Mouse (Mus musculus) small intestine, adult 2 months (tissue): ENCODE measurements around the gene Etv3. TPM values are rescaled to one million over a fixed set of nuclear protein-coding genes. Genes with fewer than 3 reads are reported as not detected.

Source experiments
- H3K27ac ChIP-seq: fragments of 200-500 bp; 2 replicates; pipeline ENCODE4 v1.5.1; 2012; ENCODE audit warnings: low read depth, low read length, control low read depth, inconsistent platforms; ENCODE audit not compliant: insufficient read depth
- H3K27me3 ChIP-seq: fragments of 200-500 bp; 2 replicates; pipeline ENCODE4 v1.6.1; 2012; ENCODE audit warnings: mild to moderate bottlenecking, moderate library complexity, low read length, inconsistent platforms; ENCODE audit not compliant: control insufficient read depth, insufficient read depth
- H3K36me3 ChIP-seq: fragments of 200-500 bp; 2 replicates; pipeline ENCODE4 v1.6.1; 2012; ENCODE audit warnings: mild to moderate bottlenecking, low read length, control low read depth, inconsistent platforms; ENCODE audit not compliant: control insufficient read depth, insufficient read depth
- H3K4me1 ChIP-seq: fragments of 200-500 bp; 2 replicates; pipeline ENCODE4 v1.6.1; 2012; ENCODE audit warnings: low read length, inconsistent platforms, mixed read lengths; ENCODE audit not compliant: control insufficient read depth, insufficient read depth, insufficient read length
- H3K4me3 ChIP-seq: fragments of 200-500 bp; 2 replicates; pipeline ENCODE4 v1.5.1; 2012; ENCODE audit warnings: low read depth, mild to moderate bottlenecking, control low read depth, inconsistent platforms, low read length, moderate library complexity
- CTCF ChIP-seq: fragments of 200-500 bp; IDR thresholded peaks from 2 replicates; pipeline ENCODE4 v1.5.1; 2012; ENCODE audit warnings: low read depth, mild to moderate bottlenecking, control low read depth, inconsistent platforms, low read length, moderate library complexity, mixed read lengths; ENCODE audit not compliant: insufficient replicate concordance, insufficient read length; ENCODE audit errors: extremely low read depth
- POLR2A ChIP-seq: fragments of 200-500 bp; IDR thresholded peaks from 2 replicates; pipeline ENCODE4 v1.6.1; 2012; ENCODE audit warnings: low read depth, mild to moderate bottlenecking, control low read depth, inconsistent platforms, low read length, moderate library complexity
- WGBS: fragments of 180-500 bp; shearing (Covaris S2); methylation state at CpG from one replicate; pipeline ENCODE4 v1.1.7; 2018; 5-methylcytosine and 5-hydroxymethylcytosine counted together
- polyA plus RNA-seq: library from polyadenylated mRNA; depleted of rRNA; stranded (reverse); fragments of >200 nt; gene quantifications from 2 replicates; pipeline ENCODE4 v1.2.3, GENCODE M21; 2012

Gene Etv3
- polyA plus RNA-seq, 1 experiment = 19.9 TPM

DNA sequence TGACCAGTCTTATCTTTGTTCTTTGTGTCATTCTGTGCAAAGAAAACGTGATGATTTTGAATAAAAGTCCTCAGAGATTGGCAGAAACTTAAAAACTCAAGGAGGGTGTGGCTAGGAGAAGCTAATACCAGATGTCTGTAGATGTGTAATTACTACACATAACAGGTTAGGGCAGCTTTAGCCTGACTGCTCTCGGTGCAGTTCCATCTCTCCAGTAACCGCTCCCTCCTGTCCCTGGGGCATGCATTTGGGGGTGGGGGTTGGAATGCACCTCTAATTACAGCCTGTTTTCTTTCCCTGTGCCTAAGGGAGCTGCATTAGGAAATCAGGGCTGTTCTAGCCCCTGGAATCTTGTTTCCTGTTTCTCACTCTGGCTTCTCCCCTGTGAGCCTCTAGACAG is 5.0 kb downstream of the Etv3 start:
- TF ChIP-seq POLR2A (no peak), CTCF (no peak)
- WGBS = 70% methylated on average over 3 of the region's 3 CpGs
- peaks cover 60% of the 10 kb centered on the region for H3K36me3 ChIP-seq

DNA sequence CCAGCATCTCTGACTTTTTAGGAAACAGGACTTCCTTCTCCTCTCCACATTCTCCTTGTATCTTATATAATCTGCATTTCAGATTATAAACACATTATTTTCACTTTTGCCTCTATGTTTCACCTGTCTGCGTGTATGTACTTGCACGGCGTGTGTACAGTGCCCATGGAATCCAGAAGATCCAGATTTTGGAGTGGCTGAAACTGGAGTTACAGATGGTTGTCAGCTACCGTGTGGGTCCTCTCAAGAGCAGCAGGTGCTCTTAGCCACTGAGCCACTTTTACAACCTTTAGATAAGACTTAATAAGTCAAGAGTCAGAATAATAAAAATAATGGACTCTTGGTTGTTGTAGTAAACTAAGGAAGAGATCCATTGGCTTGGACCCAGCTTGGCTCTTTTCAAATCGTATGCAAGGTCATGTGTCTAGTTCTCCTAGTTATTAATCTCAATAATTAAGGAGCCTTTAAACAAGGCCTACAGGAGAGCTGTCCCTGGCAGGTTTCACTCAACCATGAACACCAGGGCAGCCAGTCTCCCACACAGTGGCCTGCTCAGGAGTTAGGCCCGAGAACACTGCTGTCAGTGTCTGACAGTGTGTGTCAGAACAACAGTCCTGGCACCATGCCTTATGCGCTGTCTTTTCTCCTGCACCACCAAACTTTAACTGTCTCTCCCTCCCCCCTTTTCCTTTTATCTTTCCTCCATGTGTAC is 8.6 kb downstream of the Etv3 start:
- TF ChIP-seq CTCF (no peak), POLR2A (no peak)
- 27% methylated on average over 7 of the region's 7 CpGs for WGBS
- Histone ChIP-seq H3K27ac (peak overlapping the region; percentile 65), H3K27me3 (no peaks in the 10 kb centered on the region), H3K36me3 (peaks cover 75% of the 10 kb centered on the region), H3K4me3 (no peak overlapping the region), H3K4me1 (peaks cover 29% of the 10 kb centered on the region; the same call in 1 of the 2 replicates)

More for the DNA sequence above, 5.0 kb downstream of the Etv3 start:
- no peak overlapping the region for H3K4me3 ChIP-seq
- no peaks in the 10 kb centered on the region for H3K27me3 ChIP-seq
- peaks cover 22% of the 10 kb centered on the region; the same call in 1 of the 2 replicates for H3K4me1 ChIP-seq
- H3K27ac ChIP-seq = no peak overlapping the region

DNA sequence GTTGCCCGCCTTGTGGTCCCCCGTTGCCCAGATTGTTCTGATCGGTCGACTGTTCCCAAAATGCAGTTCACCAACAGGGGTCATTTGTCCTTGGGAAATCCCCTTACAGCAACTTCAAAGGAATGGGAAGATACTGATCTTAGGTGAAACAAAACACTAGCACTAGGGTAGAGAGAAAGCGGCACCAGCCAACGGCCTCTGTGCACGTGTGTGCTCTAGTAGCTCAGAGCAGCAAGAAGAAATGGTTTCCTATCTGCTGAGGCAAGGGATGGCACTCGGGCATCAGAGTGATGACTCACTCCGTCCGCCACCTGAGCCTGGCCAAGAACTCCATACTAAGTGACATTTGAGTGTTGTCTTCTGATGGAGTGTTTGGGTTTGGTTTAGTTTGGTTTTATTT is 12.8 kb downstream of the Etv3 start:
- Histone ChIP-seq H3K4me3 (no peak overlapping the region), H3K4me1 (peaks cover 30% of the 10 kb centered on the region; the same call in 1 of the 2 replicates), H3K27ac (no peak overlapping the region), H3K27me3 (no peaks in the 10 kb centered on the region), H3K36me3 (peaks cover 57% of the 10 kb centered on the region)
- 57% methylated on average over 10 of the region's 10 CpGs for WGBS
- no peak for TF ChIP-seq CTCF
- no peak for TF ChIP-seq POLR2A

DNA sequence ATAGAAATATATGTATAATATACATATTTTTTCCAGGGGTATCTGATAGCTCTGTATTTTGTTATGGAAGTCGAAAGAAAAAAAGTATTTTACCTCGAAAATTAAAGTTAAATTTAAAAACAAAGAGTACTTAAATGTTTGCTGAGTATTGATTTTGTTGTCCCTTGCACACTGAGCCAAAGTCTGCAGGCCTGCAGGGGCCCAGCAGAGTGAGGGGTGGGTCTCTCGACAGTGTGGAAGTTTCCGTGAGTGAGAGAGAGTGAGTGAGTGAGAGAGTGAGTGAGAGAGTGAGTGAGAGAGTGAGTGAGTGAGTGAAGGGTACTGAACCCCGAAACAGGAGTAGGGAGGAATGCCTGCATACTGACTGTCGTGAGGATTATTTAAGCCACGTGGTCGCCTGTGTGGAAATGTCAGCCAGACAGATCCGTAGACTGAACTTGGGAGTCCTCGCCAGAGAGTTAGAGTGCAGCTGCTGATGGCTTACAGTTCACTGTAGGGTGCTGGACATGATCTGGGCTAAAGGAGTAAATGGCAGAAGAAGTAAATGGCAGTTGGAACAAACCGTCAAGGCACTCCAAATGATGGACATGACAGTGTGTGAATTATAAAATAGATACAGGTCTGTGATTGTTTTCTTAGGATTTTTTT is 14.9 kb downstream of the Etv3 start:
- Histone ChIP-seq H3K27ac (no peak overlapping the region), H3K4me1 (peaks cover 29% of the 10 kb centered on the region; the same call in 1 of the 2 replicates), H3K4me3 (no peak overlapping the region), H3K27me3 (no peaks in the 10 kb centered on the region), H3K36me3 (peaks cover 43% of the 10 kb centered on the region)
- TF ChIP-seq CTCF = no peak
- 79% methylated on average over 11 of the region's 11 CpGs for WGBS

GRCm38 (mm10) chr3:87540714-87541113 is 15.5 kb downstream of the Etv3 start:
- Histone ChIP-seq H3K27me3 (no peaks in the 10 kb centered on the region), H3K4me3 (no peak overlapping the region), H3K36me3 (peaks cover 37% of the 10 kb centered on the region), H3K4me1 (peaks cover 26% of the 10 kb centered on the region; the same call in 1 of the 2 replicates), H3K27ac (no peak overlapping the region)
- 69% methylated on average over 8 of the region's 8 CpGs for WGBS
- no peak for TF ChIP-seq POLR2A

GRCm38 (mm10) chr3:87542481-87543215 is 17.4 kb downstream of the Etv3 start:
- Histone ChIP-seq H3K4me3 (no peak overlapping the region), H3K27me3 (no peaks in the 10 kb centered on the region), H3K36me3 (peaks cover 20% of the 10 kb centered on the region), H3K4me1 (peaks cover 15% of the 10 kb centered on the region; the same call in 1 of the 2 replicates), H3K27ac (no peak overlapping the region)
- WGBS = 82% methylated on average over 7 of the region's 7 CpGs
- TF ChIP-seq POLR2A (no peak), CTCF (no peak)

- Histone ChIP-seq H3K4me3 (no peak overlapping the region), H3K4me1 (peaks cover 12% of the 10 kb centered on the region; the same call in 1 of the 2 replicates), H3K27ac (no peak overlapping the region), H3K36me3 (peaks cover 3% of the 10 kb centered on the region; the same call in 1 of the 2 replicates), H3K27me3 (0 out of 2 replicates have a peak, but pooled peaks cover 4% of the 10 kb centered on the region)
- WGBS = 95% methylated on average over 3 of the region's 3 CpGs
- TF ChIP-seq POLR2A = no peak
- TF ChIP-seq CTCF = no peak
Observed at GRCm38 (mm10) chr3:87545554-87545953, 20.3 kb downstream of the Etv3 start.
